ENCODE assay signal across 10 mouse cellular contexts in genomic region chr12:91798720-91799378, GRCm38 (mm10). TPM values are rescaled to one million over a fixed set of nuclear protein-coding genes. Genes with fewer than 3 reads are reported as not detected.
DNase-seq lines count a peak whose midpoint lies in the region; ATAC-seq and TF ChIP-seq lines count a peak whose summit lies in the region.
"Had no signal": no experiment of that assay in that cellular context is flagged by ENCODE, and none has a peak within 500 bp of the region (broad histone marks: within the 10 kb centered on the region; RNA-seq: fewer than 3 reads in every experiment).

No protein-coding gene starts in this region.

- no peak overlapping the region for H3K4me2 ChIP-seq in liver, postnatal 0 days (ENCODE audit: low read depth, low read length)

- WGBS in thymus, adult 2 months: 79% methylated on average over 6 of the region's 6 CpGs
- WGBS in liver, postnatal 0 days (ENCODE audit: insufficient replicate concordance): 58% methylated on average over 6 of the region's 6 CpGs
- 61% methylated on average over 6 of the region's 6 CpGs for WGBS in cerebellum, adult 2 months

- H3K36me3 ChIP-seq in thymus, adult 2 months (ENCODE audit: control insufficient read depth, insufficient read depth, low read length): no peaks in the 10 kb centered on the region
- H3K36me3 ChIP-seq in liver, postnatal 0 days (replicated peaks; ENCODE audit: insufficient read depth, low read length): no peaks in the 10 kb centered on the region

- H3K9me3 ChIP-seq in liver, postnatal 0 days (ENCODE audit: low read length): no peaks in the 10 kb centered on the region

- TF ChIP-seq EP300 in liver, postnatal 0 days (IDR thresholded peaks at IDR 0.05; ENCODE audit: low read depth): no peak

- ATAC-seq in liver, postnatal 0 days: 0 out of 2 replicates have a peak, but pooled peaks have one; percentile 44

- DNase-seq in cerebellum, postnatal 14 days: peak; percentile 10 to 47
- DNase-seq in cerebellum, postnatal 36 days: no peak
- DNase-seq in thymus, adult 2 months: peak; percentile 21
- DNase-seq in thymus, postnatal 36 days: no peak
- DNase-seq in liver, postnatal 0 days: peak; percentile 31
- DNase-seq in spleen, postnatal 36 days (ENCODE audit: low spot score in 2 of 2): no peak
- DNase-seq in cerebellum, adult 2 months: no peak
- no peak for DNase-seq in urinary bladder, postnatal 4 days (ENCODE audit: low spot score in 2 of 2)
- DNase-seq: gastrocnemius, postnatal 10 days; lung, postnatal 4 days had no signal

- no peaks in the 10 kb centered on the region for H3K4me1 ChIP-seq in thymus, adult 2 months (replicated peaks; ENCODE audit: control insufficient read depth, insufficient read depth, low read length)
- H3K4me1 ChIP-seq in liver, postnatal 0 days (ENCODE audit: insufficient read depth): no peaks in the 10 kb centered on the region
- no peaks in the 10 kb centered on the region for H3K4me1 ChIP-seq in cerebellum, adult 2 months (ENCODE audit: control insufficient read depth, insufficient read depth, low read length)

- no peak for TF ChIP-seq POLR2A in thymus, adult 2 months (IDR thresholded peaks at IDR 0.05; ENCODE audit: control insufficient read depth, extremely low read depth, insufficient read depth, low read length, poor library complexity)
- TF ChIP-seq POLR2A in cerebellum, adult 2 months (IDR thresholded peaks at IDR 0.05; ENCODE audit: borderline replicate concordance, insufficient read depth, low read length): no peak

- no peak overlapping the region for H3K4me3 ChIP-seq in thymus, adult 2 months (ENCODE audit: control insufficient read depth, insufficient read depth, low read length)
- H3K4me3 ChIP-seq in liver, postnatal 0 days (ENCODE audit: low read depth, low read length): no peak overlapping the region
- H3K4me3 ChIP-seq in cerebellum, adult 2 months (replicated peaks; ENCODE audit: insufficient read depth, low read depth, low read length): no peak overlapping the region

- no peak overlapping the region for H3K27ac ChIP-seq in thymus, adult 2 months (ENCODE audit: control insufficient read depth, insufficient read depth, low read length)
- H3K27ac ChIP-seq in liver, postnatal 0 days (ENCODE audit: low read depth): no peak overlapping the region
- no peak overlapping the region for H3K27ac ChIP-seq in cerebellum, adult 2 months (ENCODE audit: insufficient read depth, low read length)

- H3K9ac ChIP-seq in liver, postnatal 0 days (replicated peaks): no peak overlapping the region

- H3K27me3 ChIP-seq in thymus, adult 2 months (ENCODE audit: control insufficient read depth, insufficient read depth, low read length): no peaks in the 10 kb centered on the region
- no peaks in the 10 kb centered on the region for H3K27me3 ChIP-seq in liver, postnatal 0 days (ENCODE audit: insufficient read depth, low read length)
- H3K27me3 ChIP-seq in cerebellum, adult 2 months (ENCODE audit: control insufficient read depth, insufficient read depth, low read length): no peaks in the 10 kb centered on the region

- no peak for TF ChIP-seq CTCF in thymus, adult 2 months (IDR thresholded peaks at IDR 0.05; ENCODE audit: borderline replicate concordance, control insufficient read depth, extremely low read depth, insufficient read depth, low read length, poor library complexity)
- TF ChIP-seq CTCF in liver, postnatal 0 days (IDR thresholded peaks at IDR 0.05; ENCODE audit: low read depth): no peak
- no peak for TF ChIP-seq CTCF in cerebellum, adult 2 months (IDR thresholded peaks at IDR 0.05; ENCODE audit: borderline replicate concordance, insufficient read depth, low read depth, low read length)

RNA-seq across cellular contexts. Expression of gene Ston2, which starts 10.7 kb away (rescaled TPM):
- 17.5 and 20.3 TPM in 2 replicates for polyA plus RNA-seq in thymus, adult 2 months (2012; rRNA removed)
- 5.5 and 5.6 TPM in 2 replicates for polyA plus RNA-seq in liver, postnatal 0 days (2015; fragmentation: Nextera tagmentation; extraction: Ambion mirVana)
- polyA plus RNA-seq in cerebellum, adult 2 months (2012; rRNA removed): 9.0 and 10.7 TPM in 2 replicates

RNA-seq across cellular contexts. Expression of gene Sel1l, which starts 50.1 kb away (rescaled TPM):
- polyA plus RNA-seq in thymus, adult 2 months (2012; rRNA removed): 48.5 and 67.6 TPM in 2 replicates
- polyA plus RNA-seq in liver, postnatal 0 days (2015; fragmentation: Nextera tagmentation; extraction: Ambion mirVana): 66.8 and 75.7 TPM in 2 replicates
- 84.1 and 87.1 TPM in 2 replicates for polyA plus RNA-seq in cerebellum, adult 2 months (2012; rRNA removed)

Comparison
In these comparisons a context has a peak if more than half of its experiments do, and no peak if none do; other contexts are left out.
1. DNase-seq: peak in cerebellum, postnatal 14 days (2 of 2), thymus, adult 2 months (single experiment) and liver, postnatal 0 days (single experiment); none in cerebellum, postnatal 36 days (0 of 2), thymus, postnatal 36 days (0 of 2), spleen, postnatal 36 days (0 of 2), cerebellum, adult 2 months (0 of 2) and urinary bladder, postnatal 4 days (0 of 2).